15 mouse cellular contexts compared by ENCODE assay signal in the genomic region with DNA sequence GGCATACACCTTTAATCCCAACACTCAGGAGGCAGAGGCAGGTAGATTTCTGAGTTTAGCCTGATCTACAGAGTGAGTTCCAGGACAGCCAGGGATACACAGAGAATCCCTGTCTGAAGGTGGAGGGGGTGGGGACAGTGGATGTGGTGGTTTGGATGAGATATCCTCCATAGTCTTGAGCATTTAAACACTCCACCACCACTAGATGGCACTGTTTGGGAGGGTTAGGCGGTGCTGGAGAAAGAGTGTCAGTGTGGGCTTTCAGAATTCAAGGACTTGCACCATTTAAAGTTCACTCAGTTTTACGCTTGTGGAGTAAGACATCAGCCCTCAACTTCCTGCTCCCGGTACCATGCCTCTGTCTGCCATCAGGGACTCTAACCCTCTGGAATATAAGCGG. TPM values are rescaled to one million over a fixed set of nuclear protein-coding genes. Genes with fewer than 3 reads are reported as not detected.
DNase-seq lines count a peak whose midpoint lies in the region; ATAC-seq and TF ChIP-seq lines count a peak whose summit lies in the region.
"Had no signal": no experiment of that assay in that cellular context is flagged by ENCODE, and none has a peak within 500 bp of the region (broad histone marks: within the 10 kb centered on the region; RNA-seq: fewer than 3 reads in every experiment).

No protein-coding gene starts in this region.

- no peaks in the 10 kb centered on the region for H3K4me1 ChIP-seq in intestine, postnatal 0 days (replicated peaks; ENCODE audit: control insufficient read depth, insufficient read depth, low read length)
- H3K4me1 ChIP-seq in intestine, embryonic 15.5 days (replicated peaks) = no peaks in the 10 kb centered on the region
- peaks cover 46% of the 10 kb centered on the region for H3K4me1 ChIP-seq in megakaryocyte, embryonic 14.5 days

- 94% methylated on average over 4 of the region's 4 CpGs for WGBS in intestine, postnatal 0 days
- WGBS in intestine, embryonic 15.5 days = 92% methylated on average over 4 of the region's 4 CpGs

- in situ Hi-C loops in Patski (cut with MboI; ENCODE audit: low pct_unique_long_range_greater_than_20kb) = no loop called here

- H3K9ac ChIP-seq in intestine, postnatal 0 days (ENCODE audit: low read depth, low read length) = no peak overlapping the region
- H3K9ac ChIP-seq in intestine, embryonic 15.5 days = no peak overlapping the region
- H3K9ac ChIP-seq: embryonic facial prominence, embryonic 15.5 days; forebrain, embryonic 12.5 days; liver, embryonic 15.5 days had no signal

- CTCF ChIA-PET in Patski (lab: Charles Lee) = no interaction called here

- no peak overlapping the region for H3K4me3 ChIP-seq in intestine, postnatal 0 days (ENCODE audit: low read depth, low read length)
- no peak overlapping the region for H3K4me3 ChIP-seq in intestine, embryonic 15.5 days (replicated peaks)
- peak overlapping the region; percentile 33 for H3K4me3 ChIP-seq in megakaryocyte, embryonic 14.5 days (replicated peaks)
- H3K4me3 ChIP-seq: embryonic facial prominence, embryonic 15.5 days; forebrain, embryonic 12.5 days; heart, embryonic 10.5 days; liver, embryonic 15.5 days had no signal

- no peaks in the 10 kb centered on the region for H3K36me3 ChIP-seq in intestine, postnatal 0 days (ENCODE audit: control insufficient read depth, insufficient read depth)
- H3K36me3 ChIP-seq in intestine, embryonic 15.5 days = no peaks in the 10 kb centered on the region
- H3K36me3 ChIP-seq in megakaryocyte, embryonic 14.5 days (replicated peaks; ENCODE audit: low read length) = peaks cover 11% of the 10 kb centered on the region
- H3K36me3 ChIP-seq: embryonic facial prominence, embryonic 15.5 days; forebrain, embryonic 12.5 days; heart, embryonic 10.5 days; liver, embryonic 15.5 days had no signal

- POLR2A ChIA-PET in Patski (lab: Charles Lee) = no interaction called here

- no peaks in the 10 kb centered on the region for H3K27me3 ChIP-seq in intestine, postnatal 0 days (replicated peaks; ENCODE audit: control insufficient read depth, insufficient read depth, low read length)
- H3K27me3 ChIP-seq in intestine, embryonic 15.5 days (replicated peaks) = no peaks in the 10 kb centered on the region
- no peaks in the 10 kb centered on the region for H3K27me3 ChIP-seq in megakaryocyte, embryonic 14.5 days (replicated peaks)
- peaks cover 19% of the 10 kb centered on the region for H3K27me3 ChIP-seq in Patski
- H3K27me3 ChIP-seq: embryonic facial prominence, embryonic 15.5 days; forebrain, embryonic 12.5 days; liver, embryonic 15.5 days had no signal

- no peaks in the 10 kb centered on the region for H3K9me3 ChIP-seq in intestine, postnatal 0 days (ENCODE audit: control insufficient read depth)
- no peaks in the 10 kb centered on the region; the same call in 1 of the 2 replicates for H3K9me3 ChIP-seq in intestine, embryonic 15.5 days
- peaks cover 12% of the 10 kb centered on the region for H3K9me3 ChIP-seq in megakaryocyte, embryonic 14.5 days
- H3K9me3 ChIP-seq: embryonic facial prominence, embryonic 15.5 days had no signal

- no peak for ATAC-seq in intestine, postnatal 0 days
- no peak for ATAC-seq in intestine, embryonic 15.5 days
- no peak for ATAC-seq in megakaryocyte, adult 5-6 weeks (ENCODE audit: poor library complexity, severe bottlenecking)
- no peak for ATAC-seq in Patski
- ATAC-seq in activated CD4-positive, CD25-positive, alpha-beta regulatory T cell, adult 4 months = no peak
- ATAC-seq: intestine, embryonic 16.5 days had no signal

- H3K27ac ChIP-seq in intestine, postnatal 0 days (ENCODE audit: low read depth, low read length) = no peak overlapping the region
- H3K27ac ChIP-seq in intestine, embryonic 15.5 days = no peak overlapping the region
- H3K27ac ChIP-seq: embryonic facial prominence, embryonic 15.5 days; forebrain, embryonic 12.5 days; heart, embryonic 10.5 days had no signal

- no peak for DNase-seq in Patski (ENCODE audit: low read depth, low spot score)
- DNase-seq in kidney, postnatal 25 days = no peak
- DNase-seq: cerebellum, adult 18-20 months; right cerebral cortex, adult 18-20 months; thymus, adult 2 months had no signal

- TF ChIP-seq CTCF in intestine, postnatal 0 days (IDR thresholded peaks at IDR 0.05; ENCODE audit: low read depth) = peak; percentile 55
- peak; percentile 51 for TF ChIP-seq CTCF in Patski (IDR thresholded peaks at IDR 0.05)

- H3K4me2 ChIP-seq in intestine, postnatal 0 days (replicated peaks; ENCODE audit: low read depth) = no peak overlapping the region
- no peak overlapping the region for H3K4me2 ChIP-seq in intestine, embryonic 15.5 days (replicated peaks)
- H3K4me2 ChIP-seq: embryonic facial prominence, embryonic 15.5 days; forebrain, embryonic 12.5 days; liver, embryonic 15.5 days had no signal

RNA-seq across cellular contexts. Expression of gene Arhgap19, which starts 4.0 kb away (rescaled TPM):
- polyA plus RNA-seq in intestine, postnatal 0 days (2015; fragmentation: Nextera tagmentation; extraction: Ambion mirVana) = 3.5 TPM in 2 replicates
- 18.4 and 19.4 TPM in 2 replicates for polyA plus RNA-seq in intestine, embryonic 15.5 days (2015; fragmentation: Nextera tagmentation; extraction: Ambion mirVana)
- polyA plus RNA-seq in megakaryocyte, embryonic 14.5 days (2012; ENCODE audit: insufficient read depth, low replicate concordance) = 1.8 TPM in 1 of 2 replicates, not detected in the other
- total RNA-seq in megakaryocyte, adult 5-6 weeks (2015) = 48.5 and 50.3 TPM in 2 replicates
- 62.7 and 65.3 TPM in 2 replicates for total RNA-seq in megakaryocyte, adult 5-6 weeks (2017)
- polyA plus RNA-seq in Patski (2021) = 13.6 TPM
- polyA plus RNA-seq in activated CD4-positive, CD25-positive, alpha-beta regulatory T cell, adult 4 months (2017; shearing (Covaris generic)) = 1 to 10 TPM; 6.7 to 7.1 TPM

RNA-seq across cellular contexts. Expression of gene Frat1, which starts 23.9 kb away (rescaled TPM):
- polyA plus RNA-seq in intestine, postnatal 0 days (2015; fragmentation: Nextera tagmentation; extraction: Ambion mirVana) = 6.4 and 8.3 TPM in 2 replicates
- polyA plus RNA-seq in intestine, embryonic 15.5 days (2015; fragmentation: Nextera tagmentation; extraction: Ambion mirVana) = 12.8 and 13.5 TPM in 2 replicates
- polyA plus RNA-seq in megakaryocyte, embryonic 14.5 days (2012; ENCODE audit: insufficient read depth, low replicate concordance) = 25.1 and 50.6 TPM in 2 replicates
- total RNA-seq in megakaryocyte, adult 5-6 weeks (2015) = 5.2 and 6.3 TPM in 2 replicates
- total RNA-seq in megakaryocyte, adult 5-6 weeks (2017) = 6.1 and 6.3 TPM in 2 replicates
- 3.9 TPM for polyA plus RNA-seq in Patski (2021)
- polyA plus RNA-seq in activated CD4-positive, CD25-positive, alpha-beta regulatory T cell, adult 4 months (2017; shearing (Covaris generic)) = 10 to 100 TPM; 15.5 to 17.9 TPM

RNA-seq across cellular contexts. Expression of gene Frat2, which starts 42.1 kb away (rescaled TPM):
- 3.8 and 4.5 TPM in 2 replicates for polyA plus RNA-seq in intestine, postnatal 0 days (2015; fragmentation: Nextera tagmentation; extraction: Ambion mirVana)
- polyA plus RNA-seq in intestine, embryonic 15.5 days (2015; fragmentation: Nextera tagmentation; extraction: Ambion mirVana) = 10.5 and 10.7 TPM in 2 replicates
- 16.8 and 19.5 TPM in 2 replicates for polyA plus RNA-seq in megakaryocyte, embryonic 14.5 days (2012; ENCODE audit: insufficient read depth, low replicate concordance)
- total RNA-seq in megakaryocyte, adult 5-6 weeks (2015) = 7.7 and 9.5 TPM in 2 replicates
- 9.2 and 9.4 TPM in 2 replicates for total RNA-seq in megakaryocyte, adult 5-6 weeks (2017)
- 17.1 TPM for polyA plus RNA-seq in Patski (2021)
- polyA plus RNA-seq in activated CD4-positive, CD25-positive, alpha-beta regulatory T cell, adult 4 months (2017; shearing (Covaris generic)) = 1 to 10 TPM in 1 of 2 experiments, under 1 TPM in 1; 0.65 to 1.5 TPM
